Mouse (Mus musculus): Measurements from ENCODE around the gene Ptpn14.

Ptpn14 gene

DNA sequence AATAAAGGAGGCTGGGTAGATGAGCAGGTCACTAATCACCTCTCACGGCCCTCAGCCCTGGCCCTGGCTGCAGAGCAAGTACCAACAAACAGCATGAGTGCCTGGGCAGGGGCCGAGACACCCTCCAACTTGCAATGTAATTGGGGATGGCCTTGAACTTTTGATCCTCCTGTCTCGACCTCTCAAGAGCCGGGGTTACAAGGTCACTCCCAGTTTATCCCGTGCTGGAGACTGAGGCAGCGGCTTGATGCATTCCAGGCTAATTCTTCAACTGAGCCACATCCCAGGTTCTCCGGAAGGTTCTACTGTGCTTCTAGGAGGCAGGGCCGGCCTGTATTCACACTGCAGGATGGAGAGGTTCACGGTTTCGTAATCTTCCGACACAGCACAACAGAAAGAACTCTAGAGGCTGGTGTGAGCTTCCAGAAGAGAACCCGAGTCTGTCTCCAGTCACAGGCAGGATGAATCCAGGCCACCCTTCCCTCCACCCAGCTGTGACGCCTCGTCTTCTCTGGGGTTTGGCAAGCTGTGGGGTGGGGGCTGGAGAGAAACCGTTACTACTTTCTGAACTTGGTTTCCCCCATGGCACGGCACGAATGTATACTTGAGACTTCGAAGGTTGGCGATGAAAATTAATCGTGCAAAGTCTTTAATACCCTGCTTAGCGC, 185.2 kb downstream of the Ptpn14 start:
- DNase-seq: no peak

DNA sequence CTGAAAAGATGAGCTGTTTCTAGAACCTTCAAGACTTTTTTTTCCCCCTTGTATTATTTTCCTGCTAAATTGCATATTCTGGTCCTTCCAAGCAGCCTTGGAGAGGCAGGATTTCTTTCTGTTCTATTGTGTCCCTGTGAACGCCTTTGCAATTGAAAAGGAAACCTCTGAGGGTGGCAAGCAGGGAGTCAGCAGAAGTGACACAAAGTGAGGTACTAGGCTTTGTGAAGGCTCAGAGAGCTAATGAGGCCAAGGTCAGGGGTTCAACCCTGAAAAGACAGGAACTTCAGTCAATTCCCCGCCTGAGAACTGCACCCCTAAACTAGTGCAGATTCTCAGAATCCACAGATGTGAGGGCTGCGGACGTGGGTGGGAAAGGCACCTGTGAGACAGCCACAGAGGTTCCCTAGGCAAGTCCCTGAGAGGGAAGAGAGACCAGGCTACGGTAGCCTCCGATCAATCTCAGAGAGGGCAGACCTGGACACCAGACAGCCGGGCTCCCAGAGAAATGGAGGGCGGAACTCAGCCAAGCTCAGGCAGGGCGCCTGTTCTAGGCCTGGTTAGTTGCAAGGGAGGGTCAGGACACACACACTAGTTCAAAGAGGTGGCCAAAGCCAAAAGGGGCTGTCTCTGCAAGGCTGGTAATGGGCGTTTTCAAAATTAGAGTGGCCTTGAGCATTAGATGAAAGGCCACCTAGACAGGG, 188.5 kb downstream of the Ptpn14 start:
- DNase-seq: peak; percentile 91

DNA sequence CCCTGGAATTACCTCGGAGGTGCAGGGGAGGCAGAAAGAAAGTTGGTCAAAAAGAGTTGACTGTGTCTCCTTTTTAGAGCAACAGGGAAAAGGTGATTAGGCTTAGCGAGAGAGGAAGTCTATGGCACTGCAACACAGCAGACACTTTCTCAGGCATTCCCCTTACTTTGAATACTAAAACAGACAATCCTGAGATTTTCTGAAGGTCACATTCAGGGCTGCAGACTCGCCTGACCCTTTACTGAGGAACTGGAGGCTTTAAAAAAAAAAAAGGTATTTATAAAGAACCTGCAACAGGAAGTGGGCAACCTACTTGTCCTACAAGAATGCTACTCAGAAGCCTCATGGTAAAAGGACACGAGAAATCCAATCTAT, 189.0 kb downstream of the Ptpn14 start:
- DNase-seq: no peak

DNA sequence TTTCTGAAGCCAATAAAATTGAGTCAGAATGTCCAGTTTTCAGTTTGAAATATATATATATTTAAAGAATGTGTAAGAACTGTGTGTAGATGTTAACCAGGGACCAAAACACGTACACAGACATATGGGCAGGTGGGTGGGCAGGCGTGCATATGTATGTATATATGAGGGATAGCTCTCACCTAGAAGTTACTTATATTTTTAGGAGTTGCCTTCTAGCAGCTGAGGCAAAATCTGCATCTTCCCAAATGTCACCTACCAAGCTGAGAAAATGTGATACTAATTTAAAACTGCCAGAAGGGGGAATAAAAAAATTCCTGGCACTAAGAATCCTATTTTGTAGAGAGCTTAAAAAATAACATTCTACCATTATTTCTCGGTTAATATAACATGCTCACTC, 191.7 kb downstream of the Ptpn14 start:
- DNase-seq: peak; percentile 27

DNA sequence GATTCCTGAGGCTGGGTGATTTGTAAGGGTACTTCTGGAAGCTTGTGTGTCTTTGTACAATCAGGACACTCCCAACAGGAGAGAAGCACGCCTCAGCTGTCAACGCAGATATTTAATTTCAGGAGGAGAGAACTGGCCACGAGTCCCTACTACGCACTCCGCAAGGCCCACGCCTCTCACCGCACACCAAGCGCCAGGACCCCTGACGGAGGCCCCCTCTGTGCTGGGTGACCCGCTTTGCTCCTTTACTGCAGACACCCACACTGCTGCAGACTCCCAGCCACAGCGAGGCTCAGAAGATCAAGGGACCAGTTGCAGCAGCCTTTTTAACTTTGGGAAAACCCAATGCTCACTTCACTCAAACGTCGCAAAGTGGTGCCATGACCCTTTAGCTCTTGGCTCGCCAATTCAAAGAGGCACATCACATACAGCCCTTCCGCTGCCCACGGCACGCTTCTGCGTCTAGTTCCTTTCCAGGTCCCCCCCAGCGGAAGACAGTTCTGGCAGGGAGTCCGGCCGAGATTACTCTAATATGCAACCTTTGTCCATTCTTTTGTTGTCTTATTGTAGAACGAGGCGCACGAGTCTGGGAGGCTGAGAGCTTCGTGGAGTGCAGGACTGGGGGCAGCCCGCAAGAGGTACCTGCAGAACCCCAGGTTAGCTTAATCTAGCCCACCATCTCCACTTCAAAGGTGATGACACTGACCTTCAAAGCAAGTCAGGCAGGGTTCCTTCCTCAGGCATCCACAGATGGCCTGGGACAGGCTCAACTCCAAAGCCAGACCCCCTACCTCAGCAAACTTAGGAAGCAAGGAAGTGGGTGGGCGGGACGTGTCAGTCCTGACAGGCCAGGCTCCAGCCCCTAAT, 192.9 kb downstream of the Ptpn14 start:
- peak; percentile 91 for DNase-seq

DNA sequence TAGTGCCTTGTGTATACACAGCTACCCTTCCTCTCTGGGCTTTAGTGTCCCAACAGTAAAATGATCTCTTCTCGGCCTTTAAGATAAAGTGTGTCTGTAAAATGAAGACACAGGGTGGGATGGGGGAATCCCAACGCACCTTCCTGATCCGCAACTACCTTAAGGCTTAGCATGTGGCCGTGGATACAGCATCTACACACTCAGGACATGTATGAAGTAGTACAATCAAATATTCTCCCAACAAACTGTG, 193.4 kb downstream of the Ptpn14 start:
- DNase-seq: no peak

DNA sequence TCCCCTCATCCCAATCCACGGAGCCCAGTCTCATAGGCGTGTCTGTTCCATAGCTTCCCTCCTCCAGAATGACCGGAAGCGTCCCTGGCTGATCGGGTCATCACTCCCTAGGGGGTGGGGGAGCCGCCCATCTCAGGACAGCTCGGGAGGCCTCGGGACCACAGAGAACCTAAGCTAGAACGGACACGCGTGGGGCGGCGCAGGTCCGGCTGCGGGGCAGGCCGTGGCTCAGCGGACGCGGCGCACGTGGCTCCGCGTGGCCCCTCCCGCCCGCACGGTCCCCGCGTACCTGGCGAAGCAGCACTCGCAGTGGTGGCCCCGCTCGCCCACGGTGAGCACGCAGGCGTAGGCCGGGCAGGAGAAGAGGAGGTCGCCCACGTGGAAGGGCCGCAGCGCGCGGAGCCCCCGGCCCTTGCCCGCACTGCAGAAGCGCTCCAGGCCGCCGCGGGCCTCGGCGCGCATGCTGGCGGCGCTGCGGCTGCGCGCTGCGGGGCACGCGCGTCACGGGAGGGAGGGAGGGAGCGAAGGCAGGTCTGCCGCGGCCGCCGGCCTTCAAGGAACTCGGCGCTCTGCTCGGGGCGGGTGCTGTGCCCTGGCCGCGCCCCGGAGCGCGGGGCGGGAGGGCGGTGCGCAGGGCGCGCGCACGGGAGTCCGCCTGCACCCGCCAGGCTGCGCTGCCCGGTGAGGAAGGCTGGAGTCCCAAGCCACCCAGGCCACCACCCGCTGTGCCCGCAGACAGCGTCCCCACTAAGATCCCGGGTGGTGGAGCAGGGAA, 193.9 kb downstream of the Ptpn14 start, which contains the start of gene Smyd2:
Smyd2 (minus strand) TSS at position 546 of the 775 bp plus-strand sequence.
- DNase-seq: peak; percentile 98

DNA sequence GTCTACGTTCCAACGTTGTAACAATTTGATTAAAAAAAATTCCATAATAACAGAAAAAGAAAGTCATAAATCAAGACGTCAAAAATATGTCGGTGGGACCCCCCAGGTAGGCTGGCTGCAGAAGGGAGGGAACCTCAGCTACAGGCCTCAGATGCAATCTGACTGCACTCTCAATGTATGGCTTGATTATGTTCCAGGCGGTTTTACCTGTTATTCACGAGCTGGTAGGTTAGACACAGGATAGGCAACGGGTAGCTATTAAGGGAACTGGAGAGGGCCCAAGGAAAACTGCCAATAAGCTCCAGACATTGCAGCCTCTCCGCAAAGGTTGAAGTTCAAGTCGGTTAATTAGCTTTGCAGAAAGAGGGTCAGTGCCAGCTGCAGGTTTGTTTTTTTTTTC, 194.7 kb downstream of the Ptpn14 start:
- peak; percentile 89 for DNase-seq

DNA sequence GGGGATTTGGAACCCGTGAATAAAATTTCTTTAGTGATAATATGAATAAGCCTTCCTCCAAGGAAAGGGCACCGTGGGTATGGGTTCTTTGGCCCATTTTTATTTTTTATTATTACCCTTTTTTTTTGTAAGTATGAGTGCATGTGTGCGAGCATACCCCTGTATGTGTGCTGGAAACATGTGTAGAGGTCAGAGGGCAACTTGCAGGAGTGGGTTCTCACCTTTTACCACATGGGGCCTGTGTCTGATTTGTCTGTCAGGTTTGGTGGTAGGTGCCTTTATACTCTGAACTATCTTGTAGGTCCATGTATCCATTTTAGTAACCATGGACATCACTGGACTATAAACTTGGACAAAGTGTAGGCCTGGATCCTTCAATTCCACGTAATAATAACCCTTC, 195.1 kb downstream of the Ptpn14 start:
- DNase-seq: peak; percentile 79

DNA sequence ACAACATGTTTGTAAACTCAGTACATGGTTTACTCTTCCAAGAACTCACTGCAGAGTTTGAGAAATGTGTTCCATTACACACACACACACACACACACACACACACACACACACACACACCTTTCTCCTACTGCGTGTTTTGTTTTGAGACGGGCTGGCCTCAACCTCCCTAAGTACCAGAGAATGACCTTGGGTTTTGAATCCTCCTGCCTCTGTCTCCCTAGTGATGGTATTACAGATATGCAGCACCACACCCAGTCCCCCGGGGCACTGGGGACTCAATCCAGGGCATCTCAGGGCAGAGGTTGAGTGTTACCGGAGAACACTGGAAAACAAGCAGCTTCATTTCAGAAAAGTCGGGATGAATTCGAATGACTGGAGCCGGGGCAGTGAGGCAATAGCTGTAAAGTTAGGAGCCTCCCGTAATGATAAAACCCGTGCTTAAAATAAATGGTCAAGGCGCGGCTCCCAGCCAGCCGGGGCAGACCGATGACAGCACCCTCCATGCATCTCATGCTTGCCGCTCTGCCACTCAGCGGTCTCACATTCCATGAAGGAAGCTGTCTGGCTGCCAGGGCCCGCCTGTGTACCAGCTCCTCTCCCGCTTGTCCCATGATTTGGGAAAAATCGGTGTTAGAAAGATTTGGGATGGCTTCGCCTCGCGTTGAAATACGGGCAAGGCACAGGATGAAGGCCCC, 196.0 kb downstream of the Ptpn14 start:
- DNase-seq: peak; percentile 98

DNA sequence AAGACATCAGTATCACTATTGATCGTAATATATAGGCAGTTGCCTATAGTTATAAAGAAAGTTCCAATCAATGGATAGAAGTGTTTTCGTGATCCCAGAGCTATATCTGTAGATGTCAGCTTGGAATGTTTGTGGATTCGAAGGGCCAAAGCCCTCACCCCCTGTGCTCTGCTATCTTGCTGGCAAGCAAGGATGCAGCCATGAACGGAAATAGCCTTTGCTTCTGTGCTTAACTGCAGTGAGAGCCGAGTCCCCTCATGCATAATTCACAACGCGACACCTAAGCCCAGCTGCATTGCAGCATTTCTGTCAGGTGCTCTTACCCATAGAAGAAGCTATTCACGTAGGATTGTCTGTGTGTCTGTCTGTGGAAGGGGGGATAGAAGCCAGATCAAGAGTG, 198.2 kb downstream of the Ptpn14 start:
- DNase-seq: no peak

All from heart, adult 11 months (tissue).